Mouse (Mus musculus): ENCODE data around the gene 4930583I09Rik. TPM values are rescaled to one million over a fixed set of nuclear protein-coding genes. Genes with fewer than 3 reads are reported as not detected.
A peak's percentile ranks its signal among the peaks of the same experiment; 100 is the strongest.

Gene 4930583I09Rik
- polyA plus RNA-seq, 1 experiment from 2014 or later, result not detected

GRCm38 (mm10) chr17:64813568-64813967, 22.3 kb downstream of the 4930583I09Rik start:
- no peak for ATAC-seq (replicated peaks; ENCODE audit: extremely low read depth, insufficient read depth, low FRiP score)
- Histone ChIP-seq H3K4me3 (ENCODE audit: low read length) (no peak overlapping the region), H3K9me3 (replicated peaks; ENCODE audit: control insufficient read depth, low read length) (no peaks in the 10 kb centered on the region), H3K36me3 (ENCODE audit: control insufficient read depth, insufficient read depth) (no peaks in the 10 kb centered on the region), H3K27ac (ENCODE audit: low read length) (no peak overlapping the region), H3K27me3 (ENCODE audit: control insufficient read depth, insufficient read depth, low read length) (no peaks in the 10 kb centered on the region), H3K4me2 (ENCODE audit: low read depth, low read length) (no peak overlapping the region), H3K9ac (ENCODE audit: low read length) (no peak overlapping the region), H3K4me1 (ENCODE audit: control insufficient read depth, insufficient read depth, low read length) (no peaks in the 10 kb centered on the region)
- WGBS, result 84% methylated on average over 6 of the region's 6 CpGs

GRCm38 (mm10) chr17:64806035-64806589, 29.8 kb downstream of the 4930583I09Rik start:
- Histone ChIP-seq H3K9ac (ENCODE audit: low read length) (no peak overlapping the region), H3K4me1 (ENCODE audit: control insufficient read depth, insufficient read depth, low read length) (no peaks in the 10 kb centered on the region), H3K36me3 (ENCODE audit: control insufficient read depth, insufficient read depth) (no peaks in the 10 kb centered on the region), H3K4me3 (ENCODE audit: low read length) (no peak overlapping the region), H3K27me3 (ENCODE audit: control insufficient read depth, insufficient read depth, low read length) (0 out of 2 replicates have a peak, but pooled peaks cover 2% of the 10 kb centered on the region), H3K4me2 (ENCODE audit: low read depth, low read length) (no peak overlapping the region), H3K27ac (ENCODE audit: low read length) (no peak overlapping the region), H3K9me3 (replicated peaks; ENCODE audit: control insufficient read depth, low read length) (0 out of 2 replicates have a peak, but pooled peaks cover 4% of the 10 kb centered on the region)
- 47% methylated on average over 8 of the region's 8 CpGs for WGBS
- ATAC-seq (replicated peaks; ENCODE audit: extremely low read depth, insufficient read depth, low FRiP score), result no peak

GRCm38 (mm10) chr17:64804375-64805124, 31.3 kb downstream of the 4930583I09Rik start:
- no peak for ATAC-seq (replicated peaks; ENCODE audit: extremely low read depth, insufficient read depth, low FRiP score)
- H3K9me3 ChIP-seq (replicated peaks; ENCODE audit: control insufficient read depth, low read length), result 0 out of 2 replicates have a peak, but pooled peaks cover 4% of the 10 kb centered on the region
- 0 out of 2 replicates have a peak, but pooled peaks cover 2% of the 10 kb centered on the region for H3K27me3 ChIP-seq (ENCODE audit: control insufficient read depth, insufficient read depth, low read length)
- H3K4me3 ChIP-seq (ENCODE audit: low read length), result no peak overlapping the region
- no peak overlapping the region for H3K27ac ChIP-seq (ENCODE audit: low read length)
- no peaks in the 10 kb centered on the region for H3K36me3 ChIP-seq (ENCODE audit: control insufficient read depth, insufficient read depth)
- 78% methylated on average over 13 of the region's 13 CpGs for WGBS
- no peak overlapping the region for H3K9ac ChIP-seq (ENCODE audit: low read length)
- no peak overlapping the region for H3K4me2 ChIP-seq (ENCODE audit: low read depth, low read length)
- H3K4me1 ChIP-seq (ENCODE audit: control insufficient read depth, insufficient read depth, low read length), result no peaks in the 10 kb centered on the region

- Histone ChIP-seq H3K9ac (ENCODE audit: low read length) (no peak overlapping the region), H3K4me1 (ENCODE audit: control insufficient read depth, insufficient read depth, low read length) (no peaks in the 10 kb centered on the region), H3K9me3 (replicated peaks; ENCODE audit: control insufficient read depth, low read length) (0 out of 2 replicates have a peak, but pooled peaks cover 4% of the 10 kb centered on the region), H3K4me2 (ENCODE audit: low read depth, low read length) (no peak overlapping the region), H3K36me3 (ENCODE audit: control insufficient read depth, insufficient read depth) (no peaks in the 10 kb centered on the region), H3K27ac (ENCODE audit: low read length) (no peak overlapping the region), H3K4me3 (ENCODE audit: low read length) (no peak overlapping the region), H3K27me3 (ENCODE audit: control insufficient read depth, insufficient read depth, low read length) (0 out of 2 replicates have a peak, but pooled peaks cover 2% of the 10 kb centered on the region)
- no peak for ATAC-seq (replicated peaks; ENCODE audit: extremely low read depth, insufficient read depth, low FRiP score)
- 63% methylated on average over 7 of the region's 7 CpGs for WGBS
Observed at GRCm38 (mm10) chr17:64802956-64803275, 33.0 kb downstream of the 4930583I09Rik start.

GRCm38 (mm10) chr17:64802168-64802955, 33.5 kb downstream of the 4930583I09Rik start:
- H3K9me3 ChIP-seq (replicated peaks; ENCODE audit: control insufficient read depth, low read length), result 0 out of 2 replicates have a peak, but pooled peaks cover 4% of the 10 kb centered on the region
- ATAC-seq (replicated peaks; ENCODE audit: extremely low read depth, insufficient read depth, low FRiP score), result peak; percentile 45
- H3K4me1 ChIP-seq (ENCODE audit: control insufficient read depth, insufficient read depth, low read length), result no peaks in the 10 kb centered on the region
- H3K4me3 ChIP-seq (ENCODE audit: low read length), result no peak overlapping the region
- H3K27me3 ChIP-seq (ENCODE audit: control insufficient read depth, insufficient read depth, low read length), result 0 out of 2 replicates have a peak, but pooled peaks cover 2% of the 10 kb centered on the region
- 43% methylated on average over 11 of the region's 11 CpGs for WGBS
- 0 out of 2 replicates have a peak overlapping the region, but pooled peaks have one; percentile 7 for H3K4me2 ChIP-seq (ENCODE audit: low read depth, low read length)
- no peak overlapping the region for H3K27ac ChIP-seq (ENCODE audit: low read length)
- no peak overlapping the region for H3K9ac ChIP-seq (ENCODE audit: low read length)
- no peaks in the 10 kb centered on the region for H3K36me3 ChIP-seq (ENCODE audit: control insufficient read depth, insufficient read depth)

- no peaks in the 10 kb centered on the region for H3K36me3 ChIP-seq (ENCODE audit: control insufficient read depth, insufficient read depth)
- no peak overlapping the region for H3K4me3 ChIP-seq (ENCODE audit: low read length)
- WGBS, result 40% methylated on average over 5 of the region's 5 CpGs
- no peak overlapping the region for H3K27ac ChIP-seq (ENCODE audit: low read length)
- no peak overlapping the region for H3K9ac ChIP-seq (ENCODE audit: low read length)
- no peak; the same call in 1 of the 2 replicates for ATAC-seq (replicated peaks; ENCODE audit: extremely low read depth, insufficient read depth, low FRiP score)
- H3K27me3 ChIP-seq (ENCODE audit: control insufficient read depth, insufficient read depth, low read length), result no peaks in the 10 kb centered on the region
- no peaks in the 10 kb centered on the region for H3K9me3 ChIP-seq (replicated peaks; ENCODE audit: control insufficient read depth, low read length)
- H3K4me2 ChIP-seq (ENCODE audit: low read depth, low read length), result no peak overlapping the region
- peaks cover 3% of the 10 kb centered on the region for H3K4me1 ChIP-seq (ENCODE audit: control insufficient read depth, insufficient read depth, low read length)
Observed at GRCm38 (mm10) chr17:64792623-64793022, 43.2 kb downstream of the 4930583I09Rik start.

GRCm38 (mm10) chr17:64792076-64792475, 43.8 kb downstream of the 4930583I09Rik start:
- Histone ChIP-seq H3K9ac (ENCODE audit: low read length) (no peak overlapping the region), H3K4me1 (ENCODE audit: control insufficient read depth, insufficient read depth, low read length) (peaks cover 3% of the 10 kb centered on the region), H3K4me3 (ENCODE audit: low read length) (no peak overlapping the region), H3K27ac (ENCODE audit: low read length) (no peak overlapping the region), H3K36me3 (ENCODE audit: control insufficient read depth, insufficient read depth) (no peaks in the 10 kb centered on the region), H3K9me3 (replicated peaks; ENCODE audit: control insufficient read depth, low read length) (no peaks in the 10 kb centered on the region), H3K27me3 (ENCODE audit: control insufficient read depth, insufficient read depth, low read length) (no peaks in the 10 kb centered on the region), H3K4me2 (ENCODE audit: low read depth, low read length) (no peak overlapping the region)
- 84% methylated on average over 3 of the region's 3 CpGs for WGBS
- no peak for ATAC-seq (replicated peaks; ENCODE audit: extremely low read depth, insufficient read depth, low FRiP score)

- Histone ChIP-seq H3K9ac (ENCODE audit: low read length) (no peak overlapping the region), H3K27me3 (ENCODE audit: control insufficient read depth, insufficient read depth, low read length) (no peaks in the 10 kb centered on the region), H3K36me3 (ENCODE audit: control insufficient read depth, insufficient read depth) (no peaks in the 10 kb centered on the region), H3K4me2 (ENCODE audit: low read depth, low read length) (no peak overlapping the region), H3K27ac (ENCODE audit: low read length) (no peak overlapping the region), H3K4me3 (ENCODE audit: low read length) (no peak overlapping the region), H3K4me1 (ENCODE audit: control insufficient read depth, insufficient read depth, low read length) (peaks cover 3% of the 10 kb centered on the region), H3K9me3 (replicated peaks; ENCODE audit: control insufficient read depth, low read length) (no peaks in the 10 kb centered on the region)
- WGBS, result 16% methylated on average over 3 of the region's 3 CpGs
- ATAC-seq (replicated peaks; ENCODE audit: extremely low read depth, insufficient read depth, low FRiP score), result peak; percentile 69
Observed at GRCm38 (mm10) chr17:64789175-64789574, 46.7 kb downstream of the 4930583I09Rik start.
